Mouse (Mus musculus) liver, embryonic 11.5 days (tissue): Measurements from ENCODE around the gene Ina. TPM values are rescaled to one million over a fixed set of nuclear protein-coding genes. Genes with fewer than 3 reads are reported as not detected.
"Not testable (repeated sequence)": the region's sequence is repeated elsewhere in the genome, so short reads cannot be mapped to it uniquely, and the experiment has no call there.

Source experiments
- ATAC-seq: fragments of 200-750 bp; cut with Nextera tagmentation; replicated peaks from 2 replicates; pipeline ENCODE4 v1.8.0; 2017; ENCODE audit warnings: moderate number of reproducible peaks, mild to moderate bottlenecking, moderate TSS enrichment, moderate library complexity; ENCODE audit not compliant: low FRiP score
- DNase-seq: peaks from one replicate; pipeline ENCODE4 v3.0.0-alpha.2; 2017; ENCODE audit warnings: low spot score
- H3K27ac ChIP-seq: fragments of 300-500 bp; sonication (generic); 2 replicates; pipeline ENCODE4 v1.5.1; 2014; ENCODE audit warnings: mild to moderate bottlenecking, low read depth, low read length, control low read depth
- H3K27me3 ChIP-seq: fragments of 300-500 bp; sonication (generic); replicated peaks from 2 replicates; pipeline ENCODE4 v1.6.1; 2014; ENCODE audit warnings: low read length, mixed read lengths; ENCODE audit not compliant: control insufficient read depth, insufficient read depth
- H3K36me3 ChIP-seq: fragments of 300-500 bp; sonication (generic); 2 replicates; pipeline ENCODE4 v1.6.1; 2014; ENCODE audit warnings: mild to moderate bottlenecking, low read length, moderate library complexity, mixed read lengths; ENCODE audit not compliant: control insufficient read depth, insufficient read depth
- H3K4me1 ChIP-seq: fragments of 300-500 bp; sonication (generic); replicated peaks from 2 replicates; pipeline ENCODE4 v1.6.1; 2014; ENCODE audit warnings: low read length, mixed read lengths; ENCODE audit not compliant: control insufficient read depth, insufficient read depth
- H3K4me2 ChIP-seq: fragments of 300-500 bp; sonication (generic); 2 replicates; pipeline ENCODE4 v1.6.1; 2014; ENCODE audit warnings: mild to moderate bottlenecking, control low read depth, moderate library complexity
- H3K4me3 ChIP-seq: fragments of 300-500 bp; sonication (generic); 2 replicates; pipeline ENCODE4 v1.5.1; 2014; ENCODE audit warnings: low read depth, low read length, control low read depth
- H3K9ac ChIP-seq: fragments of 300-500 bp; sonication (generic); 2 replicates; pipeline ENCODE4 v1.6.1; 2014; ENCODE audit warnings: low read depth, low read length, control low read depth
- H3K9me3 ChIP-seq: fragments of 300-500 bp; sonication (generic); 2 replicates; pipeline ENCODE4 v1.6.1; 2016; ENCODE audit warnings: low read length, inconsistent platforms, mixed read lengths; ENCODE audit not compliant: control insufficient read depth
- WGBS: fragments of 180-500 bp; shearing (Covaris S2); extraction: QIAGEN DNeasy Blood & Tissue Kit; methylation state at CpG from one replicate; pipeline ENCODE4 v1.1.7; 2014; 5-methylcytosine and 5-hydroxymethylcytosine counted together
- polyA plus RNA-seq: library from polyadenylated mRNA; unstranded; fragments of >200 nt; fragmentation: Nextera tagmentation; extraction: Ambion mirVana; gene quantifications from 2 replicates; pipeline ENCODE4 v1.2.1, GENCODE M21; 2014

Gene Ina
- polyA plus RNA-seq, 1 experiment from 2014 or later, result 0.26 TPM

DNA sequence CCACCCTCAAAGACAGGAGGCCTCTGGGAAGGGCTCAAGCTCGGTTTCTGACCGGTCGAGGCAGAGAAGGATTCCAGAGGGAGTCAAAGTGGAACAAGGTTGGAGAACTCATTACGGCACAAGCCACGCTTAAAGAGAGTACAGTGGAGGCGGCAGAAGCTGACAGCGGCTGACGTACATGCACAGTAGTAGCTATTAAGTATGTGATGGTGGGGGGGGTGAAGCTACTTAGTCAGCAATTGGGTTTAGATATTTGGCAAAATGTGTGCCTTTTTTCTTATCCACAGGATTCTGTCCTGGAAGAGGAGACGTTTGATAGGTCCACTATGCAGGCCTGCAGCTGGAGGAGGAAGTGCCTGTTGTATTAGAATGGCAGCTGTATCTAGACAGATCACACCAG lies 42.8 kb upstream of the Ina start:
- no peaks in the 10 kb centered on the region for H3K9me3 ChIP-seq
- H3K9ac ChIP-seq, result no peak overlapping the region
- H3K4me1 ChIP-seq, result peaks cover 14% of the 10 kb centered on the region
- no peaks in the 10 kb centered on the region for H3K36me3 ChIP-seq
- H3K27ac ChIP-seq, result peak overlapping the region; percentile 52; the same call in 1 of the 2 replicates
- WGBS, result 74% methylated on average over 9 of the region's 9 CpGs
- no peak overlapping the region for H3K4me2 ChIP-seq
- H3K4me3 ChIP-seq, result no peak overlapping the region
- DNase-seq, result no peak
- no peaks in the 10 kb centered on the region for H3K27me3 ChIP-seq
- no peak for ATAC-seq

DNA sequence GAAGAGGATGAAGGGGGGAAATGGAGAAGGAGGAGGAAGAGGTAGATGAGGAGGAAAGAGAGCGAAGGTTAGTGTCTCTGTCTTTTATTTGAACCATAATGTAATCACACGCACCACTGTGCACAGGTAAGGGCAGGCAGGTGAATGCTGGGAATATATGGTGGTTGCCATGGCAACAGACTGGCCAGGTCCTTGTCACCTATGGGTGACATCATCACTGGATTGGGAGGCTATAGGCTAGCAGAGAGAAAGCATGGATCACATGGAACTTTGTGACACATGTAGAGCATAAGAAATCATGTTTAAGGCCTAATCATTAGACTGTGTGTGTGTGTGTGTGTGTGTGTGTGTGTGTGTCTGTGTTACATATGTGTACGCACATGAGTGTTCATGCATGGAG lies 42.3 kb upstream of the Ina start:
- Histone ChIP-seq H3K9ac (no peak overlapping the region), H3K27ac (no peak overlapping the region), H3K4me3 (no peak overlapping the region), H3K27me3 (no peaks in the 10 kb centered on the region), H3K36me3 (no peaks in the 10 kb centered on the region), H3K9me3 (no peaks in the 10 kb centered on the region), H3K4me2 (no peak overlapping the region), H3K4me1 (peaks cover 14% of the 10 kb centered on the region)
- no peak for ATAC-seq
- no peak for DNase-seq
- 89% methylated on average over 3 of the region's 3 CpGs for WGBS

DNA sequence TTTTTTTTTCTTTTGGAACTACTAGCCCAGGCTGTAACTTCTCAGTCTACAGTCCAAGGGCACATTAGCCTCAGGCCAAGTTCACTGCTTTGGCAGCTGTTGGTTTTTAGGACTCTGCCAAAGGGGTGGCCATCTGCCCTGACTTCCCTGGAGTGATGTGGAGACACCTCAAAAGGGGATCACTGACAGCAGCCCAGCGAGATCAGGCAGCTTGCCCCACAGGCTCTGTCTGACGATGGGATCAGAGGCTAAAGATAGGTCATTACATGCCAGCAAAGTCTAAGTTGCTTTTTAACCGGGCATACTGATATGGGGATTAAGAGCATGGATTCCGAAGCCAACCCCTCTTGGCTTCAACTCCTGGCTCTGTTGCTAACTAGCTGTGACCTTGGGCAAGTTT lies 38.9 kb upstream of the Ina start:
- no peaks in the 10 kb centered on the region for H3K27me3 ChIP-seq
- H3K4me1 ChIP-seq, result peaks cover 10% of the 10 kb centered on the region
- no peak overlapping the region for H3K4me3 ChIP-seq
- ATAC-seq (no peak), DNase-seq (no peak)
- H3K36me3 ChIP-seq, result no peaks in the 10 kb centered on the region
- no peak overlapping the region for H3K4me2 ChIP-seq
- no peak overlapping the region for H3K9ac ChIP-seq
- H3K27ac ChIP-seq, result no peak overlapping the region
- WGBS, result 67% methylated on average over 4 of the region's 4 CpGs
- H3K9me3 ChIP-seq, result no peaks in the 10 kb centered on the region

DNA sequence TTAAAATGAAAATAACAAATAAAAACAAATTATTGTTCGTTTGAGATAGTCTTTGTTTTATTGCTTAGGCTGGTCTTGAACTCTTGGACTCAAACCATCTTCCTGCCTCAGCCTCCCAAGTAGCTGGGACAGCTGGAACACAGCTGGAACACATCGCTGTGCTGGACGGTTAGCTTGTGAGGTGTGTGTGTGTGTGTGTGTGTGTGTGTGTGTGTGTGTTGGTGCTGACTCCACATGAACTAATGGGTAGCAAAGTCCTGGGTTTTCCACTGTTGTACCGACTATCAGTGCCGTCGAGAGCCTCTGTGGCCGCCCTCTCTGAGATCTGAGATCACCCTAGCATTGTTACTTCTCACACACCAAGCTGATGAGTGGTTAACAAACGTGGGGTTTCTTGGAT lies 38.5 kb upstream of the Ina start:
- ATAC-seq (no peak), DNase-seq (no peak)
- Histone ChIP-seq H3K4me2 (no peak overlapping the region), H3K9me3 (no peaks in the 10 kb centered on the region), H3K36me3 (no peaks in the 10 kb centered on the region), H3K27ac (no peak overlapping the region), H3K4me1 (peaks cover 10% of the 10 kb centered on the region), H3K9ac (no peak overlapping the region), H3K4me3 (no peak overlapping the region), H3K27me3 (no peaks in the 10 kb centered on the region)
- WGBS, result 80% methylated on average over 8 of the region's 8 CpGs

DNA sequence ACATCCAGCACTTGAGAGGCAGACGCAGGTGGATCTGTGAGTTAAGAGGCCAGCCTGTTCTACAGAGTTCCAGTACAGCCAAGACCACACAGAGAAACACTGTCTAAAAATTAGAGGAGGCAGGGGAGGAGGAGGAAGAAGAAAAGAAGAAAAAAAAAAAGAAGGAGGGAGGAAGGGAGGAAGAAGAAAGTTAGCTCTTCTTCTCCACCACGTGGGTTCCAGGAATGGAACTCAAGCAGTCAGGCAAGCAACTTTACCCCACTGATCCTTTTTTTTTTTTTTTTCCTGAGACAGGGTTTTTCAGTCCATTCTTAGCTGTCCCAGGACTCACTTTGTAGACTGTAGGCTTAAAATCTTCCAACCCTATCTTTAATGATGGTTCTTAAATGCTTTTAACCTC lies 37.8 kb upstream of the Ina start:
- no peaks in the 10 kb centered on the region for H3K36me3 ChIP-seq
- H3K4me2 ChIP-seq, result no peak overlapping the region
- peaks cover 7% of the 10 kb centered on the region for H3K4me1 ChIP-seq
- 59% methylated on average over 2 of the region's 2 CpGs for WGBS
- H3K4me3 ChIP-seq, result no peak overlapping the region
- H3K9ac ChIP-seq, result no peak overlapping the region
- DNase-seq (no peak), ATAC-seq (no peak)
- no peak overlapping the region for H3K27ac ChIP-seq
- H3K9me3 ChIP-seq, result no peaks in the 10 kb centered on the region
- H3K27me3 ChIP-seq, result no peaks in the 10 kb centered on the region

DNA sequence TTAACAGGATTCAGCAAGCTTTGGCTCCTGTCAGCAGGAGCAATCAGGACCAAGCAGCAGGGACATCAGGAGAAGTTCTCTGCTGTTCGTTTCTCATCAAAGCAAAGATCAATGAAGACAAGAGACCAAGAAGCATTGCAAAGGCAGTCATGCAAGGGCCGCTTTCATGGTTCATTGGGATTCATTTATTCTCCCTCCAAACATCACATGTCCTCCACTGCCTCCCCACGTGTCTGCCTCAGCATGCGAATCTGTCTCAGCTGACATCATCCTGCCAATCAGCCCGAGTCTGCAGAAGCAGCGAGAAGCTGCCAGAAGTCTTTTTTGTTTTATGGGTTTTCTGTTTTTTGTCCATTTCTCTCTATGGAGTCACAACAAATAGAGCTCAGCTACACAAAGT lies 37.0 kb upstream of the Ina start:
- no peak overlapping the region for H3K9ac ChIP-seq
- H3K9me3 ChIP-seq, result no peaks in the 10 kb centered on the region
- no peaks in the 10 kb centered on the region for H3K27me3 ChIP-seq
- DNase-seq (no peak), ATAC-seq (no peak)
- H3K36me3 ChIP-seq, result no peaks in the 10 kb centered on the region
- no peak overlapping the region for H3K4me2 ChIP-seq
- peaks cover 13% of the 10 kb centered on the region for H3K4me1 ChIP-seq
- 63% methylated on average over 6 of the region's 6 CpGs for WGBS
- H3K27ac ChIP-seq, result no peak overlapping the region
- no peak overlapping the region for H3K4me3 ChIP-seq

DNA sequence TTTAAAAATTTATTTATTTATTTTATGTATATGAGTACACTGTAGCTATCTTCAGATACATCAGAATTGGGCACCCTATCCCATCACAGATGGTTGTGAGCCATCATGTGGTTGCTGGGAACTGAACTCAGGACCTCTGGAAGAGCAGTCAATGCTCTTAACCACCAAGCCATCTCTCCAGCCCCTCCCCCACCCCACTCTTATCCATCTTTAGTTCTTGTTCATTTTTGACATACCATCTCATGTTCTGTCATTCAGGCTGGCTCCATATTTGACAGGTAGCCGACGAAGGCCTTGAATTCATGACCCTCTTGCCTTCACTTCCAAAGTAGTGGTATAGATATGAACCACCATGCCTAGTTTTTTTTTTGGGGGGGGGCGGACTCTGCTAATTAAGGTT lies 36.4 kb upstream of the Ina start:
- H3K9ac ChIP-seq, H3K36me3 ChIP-seq, DNase-seq, H3K27me3 ChIP-seq, ATAC-seq, H3K4me2 ChIP-seq, H3K9me3 ChIP-seq, H3K4me3 ChIP-seq, H3K27ac ChIP-seq: not testable (repeated sequence)
- 91% methylated on average over 3 of the region's 3 CpGs for WGBS
- peaks cover 19% of the 10 kb centered on the region for H3K4me1 ChIP-seq

DNA sequence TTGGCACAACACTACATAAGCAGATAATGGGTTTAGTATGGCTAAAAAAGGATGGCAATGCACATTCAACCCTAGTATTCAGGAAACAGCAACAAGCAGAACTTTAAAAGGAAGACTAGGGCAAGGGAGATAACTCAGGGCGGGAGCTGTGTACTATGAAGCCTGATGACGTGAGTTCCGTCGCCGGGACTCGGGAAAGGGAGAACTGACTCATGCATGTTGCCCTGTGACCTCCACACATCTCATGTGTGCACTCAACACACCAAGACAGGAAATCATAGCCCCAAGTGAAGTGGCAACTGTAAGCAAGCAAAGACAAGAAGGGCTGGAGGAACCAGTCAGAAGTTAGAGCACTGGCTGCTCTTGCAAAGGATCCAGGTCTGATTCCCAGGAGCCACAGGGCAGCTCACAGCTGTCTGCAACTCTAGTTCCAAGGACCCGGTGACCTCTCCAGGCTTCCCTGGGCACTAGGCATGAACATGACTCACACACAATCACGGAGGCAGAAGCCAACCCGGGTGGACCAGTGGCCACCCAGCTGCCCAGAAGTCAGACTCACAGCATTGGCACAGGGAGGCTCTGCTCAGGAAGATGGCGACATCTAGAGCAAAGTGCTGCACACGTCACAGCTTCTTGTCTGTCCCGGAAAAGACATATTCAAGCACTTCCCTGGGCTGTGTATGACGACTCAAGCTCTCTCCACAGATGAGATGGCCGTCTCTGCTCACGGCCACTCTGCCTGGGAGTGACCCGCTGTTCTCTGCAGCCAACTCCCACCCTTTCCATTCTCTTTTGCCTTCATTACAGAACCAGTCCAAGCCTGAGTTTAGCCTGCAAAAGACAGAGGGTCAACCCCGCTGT lies 35.3 kb upstream of the Ina start:
- DNase-seq, result no peak
- no peak overlapping the region for H3K4me2 ChIP-seq
- H3K27ac ChIP-seq, result no peak overlapping the region
- H3K9ac ChIP-seq, result no peak overlapping the region
- 72% methylated on average over 17 of the region's 17 CpGs for WGBS
- no peak for ATAC-seq
- no peaks in the 10 kb centered on the region for H3K36me3 ChIP-seq
- H3K9me3 ChIP-seq, result no peaks in the 10 kb centered on the region
- no peak overlapping the region for H3K4me3 ChIP-seq
- no peaks in the 10 kb centered on the region for H3K27me3 ChIP-seq
- peaks cover 29% of the 10 kb centered on the region for H3K4me1 ChIP-seq

DNA sequence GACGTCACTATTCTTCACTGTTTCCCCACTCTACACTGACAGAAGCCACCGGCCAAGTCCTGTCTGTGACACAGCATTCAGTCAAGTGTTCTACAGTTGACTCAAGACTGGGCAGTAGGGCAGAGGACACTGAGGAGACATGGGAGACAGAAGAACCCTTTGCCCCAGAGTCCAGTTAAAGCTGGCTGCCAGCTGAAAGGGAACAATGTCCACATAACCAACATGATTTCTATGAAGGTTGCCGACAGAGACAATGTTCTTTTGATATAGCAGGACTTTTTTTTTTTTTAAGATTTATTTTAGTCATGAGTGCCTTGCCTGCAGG lies 34.8 kb upstream of the Ina start:
- WGBS, result 77% methylated on average over 3 of the region's 3 CpGs
- peaks cover 33% of the 10 kb centered on the region for H3K4me1 ChIP-seq
- DNase-seq (no peak), ATAC-seq (no peak)
- H3K36me3 ChIP-seq, result no peaks in the 10 kb centered on the region
- H3K27me3 ChIP-seq, result no peaks in the 10 kb centered on the region
- H3K9me3 ChIP-seq, result no peaks in the 10 kb centered on the region
- no peak overlapping the region for H3K9ac ChIP-seq
- no peak overlapping the region for H3K4me3 ChIP-seq
- no peak overlapping the region for H3K4me2 ChIP-seq
- no peak overlapping the region for H3K27ac ChIP-seq
